Mouse (Mus musculus) stomach, embryonic 15.5 days (tissue): ENCODE measurements at regions not wholly inside any gene's neighbourhood (a gene's known extent, or its start where the extent isn't known, plus 50 kb on each side); places are given as distances from the start of the nearest gene placed in this dataset.

ENCODE experiments used
- ATAC-seq: fragments of 200-750 bp; cut with Nextera tagmentation; 2 replicates; pipeline ENCODE4 v1.8.0; 2017; ENCODE audit warnings: low read depth, moderate number of reproducible peaks, moderate TSS enrichment; ENCODE audit not compliant: insufficient read depth, low FRiP score
- H3K27ac ChIP-seq: fragments of 300-500 bp; sonication (generic); 2 replicates; pipeline ENCODE4 v1.5.1; 2015; ENCODE audit warnings: mild to moderate bottlenecking, inconsistent platforms
- H3K27me3 ChIP-seq: fragments of 300-500 bp; sonication (generic); replicated peaks from 2 replicates; pipeline ENCODE4 v1.6.1; 2015; ENCODE audit warnings: inconsistent platforms
- H3K36me3 ChIP-seq: fragments of 300-500 bp; sonication (generic); 2 replicates; pipeline ENCODE4 v1.6.1; 2015; ENCODE audit warnings: inconsistent platforms
- H3K4me1 ChIP-seq: fragments of 300-500 bp; sonication (generic); 2 replicates; pipeline ENCODE4 v1.6.1; 2015; ENCODE audit warnings: inconsistent platforms
- H3K4me2 ChIP-seq: fragments of 300-500 bp; sonication (generic); 2 replicates; pipeline ENCODE4 v1.6.1; 2015; ENCODE audit warnings: mild to moderate bottlenecking, inconsistent platforms
- H3K4me3 ChIP-seq: fragments of 300-500 bp; sonication (generic); replicated peaks from 2 replicates; pipeline ENCODE4 v1.5.1; 2015; ENCODE audit warnings: inconsistent platforms
- H3K9ac ChIP-seq: fragments of 300-500 bp; sonication (generic); 2 replicates; pipeline ENCODE4 v1.6.1; 2015; ENCODE audit warnings: inconsistent platforms
- H3K9me3 ChIP-seq: fragments of 300-500 bp; sonication (generic); 2 replicates; pipeline ENCODE4 v1.6.1; 2016; ENCODE audit warnings: inconsistent platforms
- WGBS: fragments of 180-500 bp; shearing (Covaris S2); methylation state at CpG from one replicate; pipeline ENCODE4 v1.1.7; 2015; 5-methylcytosine and 5-hydroxymethylcytosine counted together

DNA sequence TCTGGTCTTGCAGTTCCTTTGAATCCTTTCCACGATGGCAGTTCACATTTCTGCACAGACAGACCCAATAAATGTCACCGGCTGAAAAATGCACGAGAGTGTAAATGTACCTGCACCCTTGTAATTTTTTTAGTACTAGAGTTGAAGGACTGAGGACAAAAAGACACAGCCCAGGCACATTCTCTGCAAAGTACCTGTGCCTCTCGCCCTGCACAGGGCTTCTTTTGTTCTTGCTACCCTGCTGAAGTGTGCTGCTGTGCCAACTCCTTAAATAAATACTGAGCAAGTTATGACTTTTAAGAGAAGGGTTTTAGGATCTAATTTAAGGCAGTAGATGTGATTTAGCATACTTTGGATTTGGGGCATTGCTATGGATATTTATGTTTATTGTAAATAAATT is 118.5 kb upstream of the Mast4 start:
- H3K36me3 ChIP-seq: no peaks in the 10 kb centered on the region
- no peak for ATAC-seq
- H3K4me3 ChIP-seq: no peak overlapping the region
- no peak overlapping the region for H3K9ac ChIP-seq
- H3K9me3 ChIP-seq: no peaks in the 10 kb centered on the region
- no peaks in the 10 kb centered on the region for H3K27me3 ChIP-seq
- H3K27ac ChIP-seq: no peak overlapping the region
- WGBS: 58% methylated on average over 4 of the region's 4 CpGs
- no peak overlapping the region for H3K4me2 ChIP-seq
- no peaks in the 10 kb centered on the region for H3K4me1 ChIP-seq

- 69% methylated on average over 3 of the region's 3 CpGs for WGBS
- no peak for ATAC-seq
- Histone ChIP-seq H3K4me1 (no peaks in the 10 kb centered on the region), H3K9me3 (no peaks in the 10 kb centered on the region), H3K9ac (no peak overlapping the region), H3K4me3 (no peak overlapping the region), H3K36me3 (no peaks in the 10 kb centered on the region), H3K4me2 (no peak overlapping the region), H3K27me3 (no peaks in the 10 kb centered on the region), H3K27ac (no peak overlapping the region)
Observed at GRCm38 (mm10) chr13:103430589-103430988, 96.3 kb upstream of the Mast4 start.

- Histone ChIP-seq H3K36me3 (no peaks in the 10 kb centered on the region), H3K9me3 (no peaks in the 10 kb centered on the region), H3K9ac (no peak overlapping the region), H3K27ac (no peak overlapping the region), H3K4me2 (no peak overlapping the region), H3K4me1 (no peaks in the 10 kb centered on the region), H3K4me3 (no peak overlapping the region), H3K27me3 (no peaks in the 10 kb centered on the region)
- WGBS: 80% methylated on average over 7 of the region's 7 CpGs
- no peak for ATAC-seq
Observed at GRCm38 (mm10) chr13:103424011-103424410, 89.7 kb upstream of the Mast4 start.

DNA sequence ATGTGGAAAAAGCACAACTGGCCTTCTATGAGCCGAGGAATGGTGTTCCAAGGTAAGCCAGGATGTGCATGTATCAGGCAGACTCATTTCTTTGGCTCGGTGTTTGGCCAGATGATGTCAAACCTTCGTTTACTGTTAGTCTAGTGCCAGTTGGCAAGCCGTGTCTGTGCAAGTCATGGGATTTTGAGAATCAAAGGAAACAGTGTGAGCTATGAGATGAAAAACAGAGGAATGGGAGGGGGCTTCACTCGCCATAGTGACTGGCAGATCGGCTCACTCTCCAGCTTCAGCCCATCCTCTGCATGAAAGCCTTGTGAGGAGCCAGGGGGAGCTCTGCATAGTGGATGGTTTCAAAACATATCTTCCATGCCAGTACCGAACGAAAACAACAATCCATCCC is 89.1 kb upstream of the Mast4 start:
- ATAC-seq: no peak
- H3K4me3 ChIP-seq: no peak overlapping the region
- no peak overlapping the region for H3K9ac ChIP-seq
- WGBS: 79% methylated on average over 8 of the region's 8 CpGs
- H3K36me3 ChIP-seq: no peaks in the 10 kb centered on the region
- H3K9me3 ChIP-seq: no peaks in the 10 kb centered on the region
- H3K4me2 ChIP-seq: no peak overlapping the region
- H3K4me1 ChIP-seq: no peaks in the 10 kb centered on the region
- no peak overlapping the region for H3K27ac ChIP-seq
- H3K27me3 ChIP-seq: no peaks in the 10 kb centered on the region

- Histone ChIP-seq H3K9ac (no peak overlapping the region), H3K27ac (no peak overlapping the region), H3K4me1 (no peaks in the 10 kb centered on the region), H3K27me3 (no peaks in the 10 kb centered on the region), H3K4me3 (no peak overlapping the region), H3K36me3 (no peaks in the 10 kb centered on the region), H3K4me2 (no peak overlapping the region), H3K9me3 (no peaks in the 10 kb centered on the region)
- no peak for ATAC-seq
- WGBS: 88% methylated on average over 8 of the region's 8 CpGs
Observed at GRCm38 (mm10) chr13:103422997-103423396, 88.7 kb upstream of the Mast4 start.

DNA sequence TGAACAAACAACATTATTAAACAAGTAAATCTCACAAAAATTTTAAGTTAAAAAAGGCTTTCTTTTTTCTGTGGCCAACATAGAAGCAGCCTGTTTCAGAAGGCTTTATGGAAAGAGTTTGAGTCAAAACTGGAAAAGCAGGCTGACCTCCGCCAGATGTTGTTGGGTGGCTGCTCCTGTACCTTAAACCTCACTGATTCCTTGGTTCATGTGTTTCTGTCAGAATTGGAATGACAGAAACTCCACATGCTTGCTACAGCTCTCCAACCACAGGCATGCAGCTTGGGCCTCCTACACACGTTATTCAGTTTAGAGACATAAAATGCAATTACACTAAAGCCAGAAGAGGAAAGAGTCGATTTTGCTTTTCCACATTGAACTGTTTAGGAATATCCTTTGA is 84.8 kb upstream of the Mast4 start:
- Histone ChIP-seq H3K27ac (no peak overlapping the region), H3K4me2 (no peak overlapping the region), H3K9ac (no peak overlapping the region), H3K9me3 (no peaks in the 10 kb centered on the region), H3K36me3 (no peaks in the 10 kb centered on the region), H3K27me3 (no peaks in the 10 kb centered on the region), H3K4me3 (no peak overlapping the region), H3K4me1 (no peaks in the 10 kb centered on the region)
- no peak for ATAC-seq
- 86% methylated on average over 3 of the region's 3 CpGs for WGBS

DNA sequence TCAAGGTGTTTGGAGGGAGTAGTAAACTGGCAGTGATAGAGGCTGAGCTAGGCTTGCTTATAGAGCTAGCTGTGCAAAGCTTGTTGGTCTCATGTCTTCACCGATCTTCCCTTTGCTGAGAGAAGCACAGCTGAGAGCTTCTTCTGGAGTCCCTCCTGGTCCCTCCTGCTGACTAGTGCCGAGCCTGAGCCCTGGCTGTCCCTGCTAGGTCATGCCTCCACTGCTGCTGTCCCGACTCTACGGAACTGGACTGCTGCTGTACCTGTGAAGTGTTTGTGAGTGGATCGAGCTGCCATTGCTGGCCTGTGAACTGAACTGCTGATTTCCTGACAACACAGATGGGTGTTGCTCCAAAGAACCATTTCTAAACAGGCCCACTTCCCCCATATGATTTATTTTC is 83.0 kb upstream of the Mast4 start:
- no peaks in the 10 kb centered on the region for H3K9me3 ChIP-seq
- no peaks in the 10 kb centered on the region for H3K36me3 ChIP-seq
- no peak overlapping the region for H3K4me2 ChIP-seq
- no peak overlapping the region for H3K9ac ChIP-seq
- no peak overlapping the region for H3K4me3 ChIP-seq
- 82% methylated on average over 5 of the region's 5 CpGs for WGBS
- H3K27me3 ChIP-seq: no peaks in the 10 kb centered on the region
- H3K4me1 ChIP-seq: no peaks in the 10 kb centered on the region
- no peak overlapping the region for H3K27ac ChIP-seq
- ATAC-seq: no peak

GRCm38 (mm10) chr13:103415335-103415734 is 81.0 kb upstream of the Mast4 start:
- Histone ChIP-seq H3K4me2 (no peak overlapping the region), H3K4me1 (no peaks in the 10 kb centered on the region), H3K27ac (no peak overlapping the region), H3K9me3 (no peaks in the 10 kb centered on the region), H3K36me3 (no peaks in the 10 kb centered on the region), H3K4me3 (no peak overlapping the region), H3K9ac (no peak overlapping the region), H3K27me3 (no peaks in the 10 kb centered on the region)
- WGBS: 80% methylated on average over 4 of the region's 4 CpGs
- no peak for ATAC-seq

GRCm38 (mm10) chr13:103412566-103412965 is 78.3 kb upstream of the Mast4 start:
- 63% methylated on average over 2 of the region's 2 CpGs for WGBS
- no peak overlapping the region for H3K9ac ChIP-seq
- H3K27ac ChIP-seq: no peak overlapping the region
- H3K4me3 ChIP-seq: no peak overlapping the region
- no peak overlapping the region for H3K4me2 ChIP-seq
- no peaks in the 10 kb centered on the region for H3K27me3 ChIP-seq
- ATAC-seq: no peak
- no peaks in the 10 kb centered on the region for H3K36me3 ChIP-seq
- no peaks in the 10 kb centered on the region for H3K9me3 ChIP-seq
- H3K4me1 ChIP-seq: no peaks in the 10 kb centered on the region

DNA sequence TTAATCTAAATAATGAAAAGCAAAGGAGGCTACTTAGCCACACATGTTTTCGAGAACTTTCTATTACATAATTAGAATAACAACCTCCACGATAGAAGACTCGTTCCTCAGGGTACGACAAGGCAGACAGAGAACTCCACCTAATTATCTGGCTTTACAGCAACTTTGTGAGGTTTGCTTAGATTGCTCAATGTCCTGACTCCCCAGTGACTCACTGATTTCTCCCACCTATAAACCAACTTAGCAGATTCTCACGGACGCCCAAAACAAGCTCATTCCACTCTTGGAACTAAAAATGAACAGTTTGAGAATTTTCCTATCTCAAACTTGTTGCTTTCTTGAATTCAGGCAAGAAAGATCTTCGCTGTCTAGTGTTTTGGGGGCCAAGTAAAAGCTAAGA is 75.0 kb upstream of the Mast4 start:
- no peaks in the 10 kb centered on the region for H3K9me3 ChIP-seq
- H3K27ac ChIP-seq: no peak overlapping the region
- no peaks in the 10 kb centered on the region for H3K36me3 ChIP-seq
- no peaks in the 10 kb centered on the region for H3K4me1 ChIP-seq
- no peak overlapping the region for H3K4me2 ChIP-seq
- H3K9ac ChIP-seq: no peak overlapping the region
- WGBS: 45% methylated on average over 7 of the region's 7 CpGs
- H3K27me3 ChIP-seq: no peaks in the 10 kb centered on the region
- no peak overlapping the region for H3K4me3 ChIP-seq
- ATAC-seq: no peak

- no peaks in the 10 kb centered on the region for H3K36me3 ChIP-seq
- WGBS: 80% methylated on average over 2 of the region's 2 CpGs
- H3K9ac ChIP-seq: no peak overlapping the region
- H3K9me3 ChIP-seq: no peaks in the 10 kb centered on the region
- no peak overlapping the region for H3K27ac ChIP-seq
- H3K27me3 ChIP-seq: no peaks in the 10 kb centered on the region
- no peaks in the 10 kb centered on the region for H3K4me1 ChIP-seq
- H3K4me3 ChIP-seq: no peak overlapping the region
- H3K4me2 ChIP-seq: no peak overlapping the region
- ATAC-seq: no peak
Observed at GRCm38 (mm10) chr13:103396526-103397020, 62.3 kb upstream of the Mast4 start.

DNA sequence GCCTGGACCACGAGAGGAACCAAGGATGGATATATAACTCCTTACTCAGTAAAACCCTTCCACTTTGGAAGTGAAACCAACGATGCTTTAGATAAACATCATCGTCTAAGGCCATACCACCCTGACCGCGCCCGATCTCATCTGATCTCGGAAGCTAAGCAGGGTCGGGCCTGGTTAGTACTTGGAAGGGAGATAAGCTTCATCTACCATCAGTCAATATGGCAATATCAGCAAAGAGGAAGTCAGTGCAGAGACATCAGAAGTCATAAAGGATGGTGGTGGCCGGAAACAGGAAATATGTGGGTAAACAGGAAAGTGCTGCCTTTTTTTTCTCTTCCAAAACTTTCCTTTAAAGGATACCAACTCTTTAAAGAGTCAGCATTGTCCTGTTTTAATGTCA is 61.8 kb upstream of the Mast4 start:
- Histone ChIP-seq H3K4me2 (no peak overlapping the region), H3K9ac (no peak overlapping the region), H3K27ac (no peak overlapping the region), H3K9me3 (no peaks in the 10 kb centered on the region), H3K4me3 (no peak overlapping the region), H3K4me1 (no peaks in the 10 kb centered on the region), H3K27me3 (no peaks in the 10 kb centered on the region), H3K36me3 (no peaks in the 10 kb centered on the region)
- WGBS: 68% methylated on average over 9 of the region's 9 CpGs
- no peak for ATAC-seq

GRCm38 (mm10) chr13:103392581-103392980 is 58.3 kb upstream of the Mast4 start:
- no peak overlapping the region for H3K9ac ChIP-seq
- no peaks in the 10 kb centered on the region for H3K4me1 ChIP-seq
- WGBS: 50% methylated on average over 3 of the region's 3 CpGs
- no peaks in the 10 kb centered on the region for H3K9me3 ChIP-seq
- H3K4me2 ChIP-seq: no peak overlapping the region
- H3K4me3 ChIP-seq: no peak overlapping the region
- H3K36me3 ChIP-seq: no peaks in the 10 kb centered on the region
- H3K27me3 ChIP-seq: no peaks in the 10 kb centered on the region
- no peak overlapping the region for H3K27ac ChIP-seq
- no peak for ATAC-seq
